Mouse (Mus musculus): ENCODE measurements at regions not wholly inside any gene's neighbourhood (a gene's known extent, or its start where the extent isn't known, plus 50 kb on each side); places are given as distances from the start of the nearest gene placed in this dataset.

DNA sequence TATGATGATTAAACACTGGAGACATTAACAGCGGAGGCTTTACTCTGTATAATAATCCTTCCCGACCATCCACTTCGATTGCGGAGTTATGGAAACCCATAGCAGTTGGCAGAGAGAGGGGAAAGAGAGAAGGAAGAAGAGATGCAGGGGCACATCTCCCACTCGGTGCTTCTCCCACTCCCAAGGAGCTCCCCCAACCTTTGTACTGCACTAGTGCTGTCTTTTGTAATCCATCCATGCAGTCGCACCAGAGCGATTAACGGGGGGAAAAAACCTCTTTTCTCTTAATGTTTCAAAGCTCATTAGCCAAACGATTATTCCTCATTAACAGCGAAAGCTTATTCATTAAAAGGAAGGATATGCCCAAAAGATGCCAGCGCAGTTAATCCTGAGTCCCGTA, 244.6 kb upstream of the Pmfbp1 start:
- ATAC-seq (ENCODE audit: insufficient read depth, low FRiP score), result no peak
- 86% methylated on average over 12 of the region's 12 CpGs for WGBS

DNA sequence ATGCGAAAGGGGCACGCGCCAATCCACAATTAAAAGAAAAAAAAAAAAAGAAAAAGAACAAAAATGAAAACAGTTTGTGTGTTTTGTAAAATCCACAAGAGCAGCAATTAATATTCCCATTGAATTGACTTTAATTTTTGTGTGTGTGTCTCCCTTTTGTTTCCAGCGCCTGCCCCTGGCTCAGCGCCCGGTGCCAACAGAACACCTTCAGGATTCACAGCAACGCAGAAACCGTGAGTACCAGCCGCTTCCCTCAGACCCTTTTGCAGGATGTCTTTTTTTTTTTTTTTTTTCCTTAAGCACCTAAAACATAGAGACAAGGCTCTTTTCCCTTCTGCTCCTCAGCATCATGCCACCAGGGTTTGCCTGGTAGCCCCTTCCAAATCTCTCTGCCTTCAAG, 244.1 kb upstream of the Pmfbp1 start:
- Histone ChIP-seq H3K4me1 (ENCODE audit: control insufficient read depth, insufficient read depth, low read length) (no peaks in the 10 kb centered on the region), H3K9me3 (replicated peaks; ENCODE audit: control insufficient read depth, low read length) (no peaks in the 10 kb centered on the region), H3K27me3 (ENCODE audit: control insufficient read depth, insufficient read depth, low read length) (no peaks in the 10 kb centered on the region), H3K36me3 (ENCODE audit: control insufficient read depth, insufficient read depth, low read length) (no peaks in the 10 kb centered on the region), H3K4me3 (replicated peaks; ENCODE audit: low read length) (no peak overlapping the region), H3K27ac (ENCODE audit: low read length) (no peak overlapping the region), H3K9ac (ENCODE audit: low read length) (no peak overlapping the region), H3K4me2 (ENCODE audit: low read depth, low read length) (no peak overlapping the region)
- no peak for ATAC-seq (ENCODE audit: insufficient read depth, low FRiP score)
- 82% methylated on average over 9 of the region's 9 CpGs for WGBS

More for the DNA sequence above, 244.6 kb upstream of the Pmfbp1 start:
- no peaks in the 10 kb centered on the region for H3K27me3 ChIP-seq (ENCODE audit: control insufficient read depth, insufficient read depth, low read length)
- H3K9me3 ChIP-seq (replicated peaks; ENCODE audit: control insufficient read depth, low read length), result no peaks in the 10 kb centered on the region
- no peak overlapping the region for H3K27ac ChIP-seq (ENCODE audit: low read length)
- no peak overlapping the region for H3K9ac ChIP-seq (ENCODE audit: low read length)
- no peaks in the 10 kb centered on the region for H3K36me3 ChIP-seq (ENCODE audit: control insufficient read depth, insufficient read depth, low read length)
- H3K4me1 ChIP-seq (ENCODE audit: control insufficient read depth, insufficient read depth, low read length), result no peaks in the 10 kb centered on the region
- no peak overlapping the region for H3K4me2 ChIP-seq (ENCODE audit: low read depth, low read length)
- H3K4me3 ChIP-seq (replicated peaks; ENCODE audit: low read length), result no peak overlapping the region

DNA sequence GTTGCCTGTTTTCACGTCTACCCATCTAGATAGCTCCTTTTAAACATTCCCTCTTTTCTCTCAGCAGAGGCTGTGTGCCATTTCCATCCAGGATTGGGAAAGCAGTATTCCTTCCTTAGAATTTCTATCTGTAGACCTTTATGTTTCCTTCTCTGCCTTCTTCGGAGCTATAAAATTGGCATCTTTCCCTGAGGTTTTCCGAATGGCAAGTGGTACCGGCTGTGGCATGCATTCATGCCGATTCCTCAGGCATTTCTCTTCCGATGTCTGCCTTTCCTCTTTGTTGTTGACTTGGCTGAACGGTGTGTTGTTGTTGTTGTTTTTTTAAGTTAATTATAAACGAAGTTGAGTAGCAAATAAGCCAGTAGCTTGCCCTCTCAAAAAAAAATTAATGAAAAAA, 243.3 kb upstream of the Pmfbp1 start:
- Histone ChIP-seq H3K4me1 (ENCODE audit: control insufficient read depth, insufficient read depth, low read length) (no peaks in the 10 kb centered on the region), H3K4me2 (ENCODE audit: low read depth, low read length) (no peak overlapping the region), H3K27ac (ENCODE audit: low read length) (no peak overlapping the region), H3K9ac (ENCODE audit: low read length) (no peak overlapping the region), H3K9me3 (replicated peaks; ENCODE audit: control insufficient read depth, low read length) (no peaks in the 10 kb centered on the region), H3K27me3 (ENCODE audit: control insufficient read depth, insufficient read depth, low read length) (no peaks in the 10 kb centered on the region), H3K4me3 (replicated peaks; ENCODE audit: low read length) (no peak overlapping the region), H3K36me3 (ENCODE audit: control insufficient read depth, insufficient read depth, low read length) (no peaks in the 10 kb centered on the region)
- ATAC-seq (ENCODE audit: insufficient read depth, low FRiP score), result no peak
- WGBS, result 82% methylated on average over 8 of the region's 8 CpGs

GRCm38 (mm10) chr8:109251360-109251798, 242.4 kb upstream of the Pmfbp1 start:
- Histone ChIP-seq H3K27me3 (ENCODE audit: control insufficient read depth, insufficient read depth, low read length) (no peaks in the 10 kb centered on the region), H3K36me3 (ENCODE audit: control insufficient read depth, insufficient read depth, low read length) (no peaks in the 10 kb centered on the region), H3K4me1 (ENCODE audit: control insufficient read depth, insufficient read depth, low read length) (no peaks in the 10 kb centered on the region), H3K27ac (ENCODE audit: low read length) (no peak overlapping the region), H3K4me2 (ENCODE audit: low read depth, low read length) (no peak overlapping the region), H3K9me3 (replicated peaks; ENCODE audit: control insufficient read depth, low read length) (no peaks in the 10 kb centered on the region), H3K4me3 (replicated peaks; ENCODE audit: low read length) (no peak overlapping the region), H3K9ac (ENCODE audit: low read length) (no peak overlapping the region)
- ATAC-seq (ENCODE audit: insufficient read depth, low FRiP score), result no peak
- 78% methylated on average over 24 of the region's 24 CpGs for WGBS

- 75% methylated on average over 4 of the region's 4 CpGs for WGBS
- Histone ChIP-seq H3K4me3 (replicated peaks; ENCODE audit: low read length) (no peak overlapping the region), H3K36me3 (ENCODE audit: control insufficient read depth, insufficient read depth, low read length) (no peaks in the 10 kb centered on the region), H3K9me3 (replicated peaks; ENCODE audit: control insufficient read depth, low read length) (no peaks in the 10 kb centered on the region), H3K4me2 (ENCODE audit: low read depth, low read length) (no peak overlapping the region), H3K9ac (ENCODE audit: low read length) (no peak overlapping the region), H3K27ac (ENCODE audit: low read length) (no peak overlapping the region), H3K4me1 (ENCODE audit: control insufficient read depth, insufficient read depth, low read length) (no peaks in the 10 kb centered on the region), H3K27me3 (ENCODE audit: control insufficient read depth, insufficient read depth, low read length) (no peaks in the 10 kb centered on the region)
- ATAC-seq (ENCODE audit: insufficient read depth, low FRiP score), result no peak
Measured at GRCm38 (mm10) chr8:109252404-109252803, 241.4 kb upstream of the Pmfbp1 start.

GRCm38 (mm10) chr8:109279129-109279528, 214.7 kb upstream of the Pmfbp1 start:
- Histone ChIP-seq H3K4me1 (ENCODE audit: control insufficient read depth, insufficient read depth, low read length) (no peaks in the 10 kb centered on the region), H3K36me3 (ENCODE audit: control insufficient read depth, insufficient read depth, low read length) (no peaks in the 10 kb centered on the region), H3K4me2 (ENCODE audit: low read depth, low read length) (no peak overlapping the region), H3K27me3 (ENCODE audit: control insufficient read depth, insufficient read depth, low read length) (no peaks in the 10 kb centered on the region), H3K27ac (ENCODE audit: low read length) (no peak overlapping the region), H3K9ac (ENCODE audit: low read length) (no peak overlapping the region), H3K9me3 (replicated peaks; ENCODE audit: control insufficient read depth, low read length) (no peaks in the 10 kb centered on the region), H3K4me3 (replicated peaks; ENCODE audit: low read length) (no peak overlapping the region)
- ATAC-seq (ENCODE audit: insufficient read depth, low FRiP score), result no peak
- 15% methylated on average over 5 of the region's 5 CpGs for WGBS

DNA sequence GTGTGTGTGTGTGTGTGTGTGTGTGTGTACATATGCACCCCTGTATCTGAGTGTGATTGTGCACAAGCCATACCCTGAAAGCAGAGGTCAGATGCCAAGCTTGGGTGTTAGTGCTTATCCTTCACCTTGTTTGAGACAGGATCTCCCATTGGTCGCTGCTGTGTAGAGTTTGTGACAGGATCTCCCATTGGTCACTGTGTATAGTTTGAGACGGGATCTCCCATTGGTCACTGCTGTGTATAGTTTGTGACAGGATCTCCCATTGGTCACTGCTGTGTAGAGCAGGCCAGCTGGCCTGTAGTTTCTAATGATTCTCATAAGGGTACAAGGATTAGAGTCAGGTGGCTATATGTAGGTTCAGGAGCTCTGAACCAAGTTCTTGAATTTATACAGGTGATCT, 213.3 kb upstream of the Pmfbp1 start:
- WGBS, result 82% methylated on average over 2 of the region's 2 CpGs
- Histone ChIP-seq H3K27me3 (ENCODE audit: control insufficient read depth, insufficient read depth, low read length) (no peaks in the 10 kb centered on the region), H3K9ac (ENCODE audit: low read length) (no peak overlapping the region), H3K27ac (ENCODE audit: low read length) (no peak overlapping the region), H3K4me2 (ENCODE audit: low read depth, low read length) (no peak overlapping the region), H3K4me3 (replicated peaks; ENCODE audit: low read length) (no peak overlapping the region), H3K36me3 (ENCODE audit: control insufficient read depth, insufficient read depth, low read length) (no peaks in the 10 kb centered on the region), H3K9me3 (replicated peaks; ENCODE audit: control insufficient read depth, low read length) (no peaks in the 10 kb centered on the region), H3K4me1 (ENCODE audit: control insufficient read depth, insufficient read depth, low read length) (no peaks in the 10 kb centered on the region)
- ATAC-seq (ENCODE audit: insufficient read depth, low FRiP score), result no peak

- Histone ChIP-seq H3K9me3 (replicated peaks; ENCODE audit: control insufficient read depth, low read length) (no peaks in the 10 kb centered on the region), H3K36me3 (ENCODE audit: control insufficient read depth, insufficient read depth, low read length) (no peaks in the 10 kb centered on the region), H3K9ac (ENCODE audit: low read length) (no peak overlapping the region), H3K4me2 (ENCODE audit: low read depth, low read length) (no peak overlapping the region), H3K4me3 (replicated peaks; ENCODE audit: low read length) (no peak overlapping the region), H3K27me3 (ENCODE audit: control insufficient read depth, insufficient read depth, low read length) (no peaks in the 10 kb centered on the region), H3K27ac (ENCODE audit: low read length) (no peak overlapping the region), H3K4me1 (ENCODE audit: control insufficient read depth, insufficient read depth, low read length) (no peaks in the 10 kb centered on the region)
- no peak for ATAC-seq (ENCODE audit: insufficient read depth, low FRiP score)
- WGBS, result 62% methylated on average over 10 of the region's 10 CpGs
Measured at GRCm38 (mm10) chr8:109281598-109281997, 212.2 kb upstream of the Pmfbp1 start.

GRCm38 (mm10) chr8:109310670-109311386, 183.0 kb upstream of the Pmfbp1 start:
- WGBS, result 74% methylated on average over 17 of the region's 17 CpGs
- Histone ChIP-seq H3K4me1 (ENCODE audit: control insufficient read depth, insufficient read depth, low read length) (no peaks in the 10 kb centered on the region), H3K4me2 (ENCODE audit: low read depth, low read length) (no peak overlapping the region), H3K9ac (ENCODE audit: low read length) (no peak overlapping the region), H3K27ac (ENCODE audit: low read length) (no peak overlapping the region), H3K4me3 (replicated peaks; ENCODE audit: low read length) (no peak overlapping the region), H3K27me3 (ENCODE audit: control insufficient read depth, insufficient read depth, low read length) (no peaks in the 10 kb centered on the region), H3K9me3 (replicated peaks; ENCODE audit: control insufficient read depth, low read length) (0 out of 2 replicates have a peak, but pooled peaks cover 4% of the 10 kb centered on the region), H3K36me3 (ENCODE audit: control insufficient read depth, insufficient read depth, low read length) (no peaks in the 10 kb centered on the region)
- ATAC-seq (ENCODE audit: insufficient read depth, low FRiP score), result no peak

Measured in stomach, embryonic 16.5 days (tissue).